Mouse (Mus musculus) hindbrain, embryonic 12.5 days (tissue): ENCODE data around the gene Pdk1. TPM values are rescaled to one million over a fixed set of nuclear protein-coding genes. Genes with fewer than 3 reads are reported as not detected.

ENCODE experiments used
- ATAC-seq: fragments of 200-750 bp; cut with Nextera tagmentation; 2 replicates; pipeline ENCODE4 v1.8.0; 2017; ENCODE audit warnings: moderate TSS enrichment; ENCODE audit not compliant: low FRiP score
- H3K27ac ChIP-seq: fragments of 300-500 bp; sonication (generic); 2 replicates; pipeline ENCODE4 v1.5.1; 2016; ENCODE audit warnings: mild to moderate bottlenecking
- H3K27me3 ChIP-seq: fragments of 300-500 bp; sonication (generic); 2 replicates; pipeline ENCODE4 v1.6.1; 2016; ENCODE audit warnings: mild to moderate bottlenecking
- H3K36me3 ChIP-seq: fragments of 300-500 bp; sonication (generic); 2 replicates; pipeline ENCODE4 v1.6.1; 2016; ENCODE audit warnings: mild to moderate bottlenecking
- H3K4me1 ChIP-seq: fragments of 300-500 bp; sonication (generic); 2 replicates; pipeline ENCODE4 v1.6.1; 2016
- H3K4me2 ChIP-seq: fragments of 300-500 bp; sonication (generic); replicated peaks from 2 replicates; pipeline ENCODE4 v1.6.1; 2016; ENCODE audit warnings: mild to moderate bottlenecking
- H3K4me3 ChIP-seq: fragments of 300-500 bp; sonication (generic); 2 replicates; pipeline ENCODE4 v1.5.1; 2016; ENCODE audit warnings: mild to moderate bottlenecking
- H3K9ac ChIP-seq: fragments of 300-500 bp; sonication (generic); 2 replicates; pipeline ENCODE4 v1.6.1; 2016; ENCODE audit warnings: mild to moderate bottlenecking, moderate library complexity
- H3K9me3 ChIP-seq: fragments of 300-500 bp; sonication (generic); replicated peaks from 2 replicates; pipeline ENCODE4 v1.6.1; 2016; ENCODE audit warnings: mild to moderate bottlenecking
- WGBS: fragments of 180-500 bp; shearing (Covaris S2); methylation state at CpG from one replicate; pipeline ENCODE4 v1.1.7; 2016; 5-methylcytosine and 5-hydroxymethylcytosine counted together
- polyA plus RNA-seq: library from polyadenylated mRNA; unstranded; fragments of >200 nt; fragmentation: Nextera tagmentation; extraction: Ambion mirVana; gene quantifications from 2 replicates; pipeline ENCODE4 v1.2.1, GENCODE M21; 2016

Pdk1 gene
- polyA plus RNA-seq, 1 experiment from 2014 or later = 28.9 TPM

- Histone ChIP-seq H3K9ac (no peak overlapping the region), H3K36me3 (no peaks in the 10 kb centered on the region), H3K27me3 (no peaks in the 10 kb centered on the region), H3K4me2 (no peak overlapping the region), H3K4me3 (no peak overlapping the region), H3K27ac (no peak overlapping the region), H3K9me3 (no peaks in the 10 kb centered on the region), H3K4me1 (no peaks in the 10 kb centered on the region)
- ATAC-seq = no peak
- 65% methylated on average over 5 of the region's 5 CpGs for WGBS
Observed at GRCm38 (mm10) chr2:71855076-71855475, 17.9 kb upstream of the Pdk1 start.

- H3K27ac ChIP-seq = no peak overlapping the region
- no peak for ATAC-seq
- no peak overlapping the region for H3K4me2 ChIP-seq
- H3K27me3 ChIP-seq = no peaks in the 10 kb centered on the region
- H3K9me3 ChIP-seq = no peaks in the 10 kb centered on the region
- H3K4me3 ChIP-seq = no peak overlapping the region
- H3K9ac ChIP-seq = no peak overlapping the region
- no peaks in the 10 kb centered on the region for H3K4me1 ChIP-seq
- WGBS = 89% methylated on average over 5 of the region's 5 CpGs
- no peaks in the 10 kb centered on the region for H3K36me3 ChIP-seq
Observed at GRCm38 (mm10) chr2:71863531-71864173, 9.4 kb upstream of the Pdk1 start.

- no peaks in the 10 kb centered on the region for H3K4me1 ChIP-seq
- WGBS = 81% methylated on average over 3 of the region's 3 CpGs
- H3K9me3 ChIP-seq = no peaks in the 10 kb centered on the region
Observed at GRCm38 (mm10) chr2:71865022-71865421, 8.0 kb upstream of the Pdk1 start.

GRCm38 (mm10) chr2:71865935-71866334, 7.1 kb upstream of the Pdk1 start:
- Histone ChIP-seq H3K9ac (no peak overlapping the region), H3K36me3 (no peaks in the 10 kb centered on the region), H3K4me1 (no peaks in the 10 kb centered on the region), H3K27me3 (no peaks in the 10 kb centered on the region), H3K9me3 (no peaks in the 10 kb centered on the region), H3K27ac (no peak overlapping the region), H3K4me3 (no peak overlapping the region), H3K4me2 (no peak overlapping the region)
- 67% methylated on average over 3 of the region's 3 CpGs for WGBS
- ATAC-seq = no peak

More at GRCm38 (mm10) chr2:71865022-71865421, 8.0 kb upstream of the Pdk1 start:
- Histone ChIP-seq H3K4me2 (no peak overlapping the region), H3K36me3 (no peaks in the 10 kb centered on the region), H3K27me3 (no peaks in the 10 kb centered on the region), H3K9ac (no peak overlapping the region), H3K4me3 (no peak overlapping the region), H3K27ac (no peak overlapping the region)
- no peak for ATAC-seq

GRCm38 (mm10) chr2:71866565-71866964, 6.5 kb upstream of the Pdk1 start:
- no peak for ATAC-seq
- H3K4me3 ChIP-seq = no peak overlapping the region
- WGBS = 61% methylated on average over 1 of the region's 1 CpGs
- H3K27me3 ChIP-seq = no peaks in the 10 kb centered on the region
- H3K27ac ChIP-seq = no peak overlapping the region
- no peak overlapping the region for H3K9ac ChIP-seq
- no peaks in the 10 kb centered on the region for H3K36me3 ChIP-seq
- no peak overlapping the region for H3K4me2 ChIP-seq
- no peaks in the 10 kb centered on the region for H3K4me1 ChIP-seq
- no peaks in the 10 kb centered on the region for H3K9me3 ChIP-seq

GRCm38 (mm10) chr2:71867019-71867418, 6.0 kb upstream of the Pdk1 start:
- no peak for ATAC-seq
- Histone ChIP-seq H3K36me3 (no peaks in the 10 kb centered on the region), H3K4me2 (no peak overlapping the region), H3K4me3 (no peak overlapping the region), H3K4me1 (no peaks in the 10 kb centered on the region), H3K27me3 (no peaks in the 10 kb centered on the region), H3K9me3 (no peaks in the 10 kb centered on the region), H3K27ac (no peak overlapping the region), H3K9ac (no peak overlapping the region)
- WGBS = 84% methylated on average over 3 of the region's 3 CpGs

- Histone ChIP-seq H3K27ac (no peak overlapping the region), H3K36me3 (no peaks in the 10 kb centered on the region), H3K27me3 (no peaks in the 10 kb centered on the region), H3K4me3 (no peak overlapping the region), H3K9ac (no peak overlapping the region), H3K9me3 (no peaks in the 10 kb centered on the region), H3K4me1 (no peaks in the 10 kb centered on the region), H3K4me2 (no peak overlapping the region)
- 16% methylated on average over 5 of the region's 5 CpGs for WGBS
- ATAC-seq = no peak
Observed at GRCm38 (mm10) chr2:71867480-71867879, 5.5 kb upstream of the Pdk1 start.

- no peak for ATAC-seq
- Histone ChIP-seq H3K36me3 (no peaks in the 10 kb centered on the region), H3K27ac (no peak overlapping the region)
Observed at GRCm38 (mm10) chr2:71868256-71868655, 4.8 kb upstream of the Pdk1 start.

GRCm38 (mm10) chr2:71872141-71872540, 883 bp upstream of the Pdk1 start:
- no peak for ATAC-seq
- WGBS = 84% methylated on average over 10 of the region's 10 CpGs
- peak overlapping the region; percentile 82; the same call in 1 of the 2 replicates for H3K4me2 ChIP-seq

More at GRCm38 (mm10) chr2:71868256-71868655, 4.8 kb upstream of the Pdk1 start:
- 92% methylated on average over 1 of the region's 1 CpGs for WGBS
- H3K9me3 ChIP-seq = no peaks in the 10 kb centered on the region
- no peaks in the 10 kb centered on the region for H3K27me3 ChIP-seq
- H3K4me1 ChIP-seq = no peaks in the 10 kb centered on the region
- H3K4me3 ChIP-seq = no peak overlapping the region
- H3K4me2 ChIP-seq = no peak overlapping the region
- no peak overlapping the region for H3K9ac ChIP-seq

GRCm38 (mm10) chr2:71873474-71874322, 674 bp downstream of the Pdk1 start:
- H3K9ac ChIP-seq = peak overlapping the region; percentile 79
- 4% methylated on average over 50 of the region's 51 CpGs for WGBS
- peak overlapping the region; percentile 78 for H3K27ac ChIP-seq
- peak overlapping the region; percentile 87 for H3K4me3 ChIP-seq
- H3K4me1 ChIP-seq = 0 out of 2 replicates have a peak, but pooled peaks cover 7% of the 10 kb centered on the region
- peaks cover 4% of the 10 kb centered on the region; the same call in 1 of the 2 replicates for H3K27me3 ChIP-seq
- ATAC-seq = peak; percentile 66
- H3K4me2 ChIP-seq = peak overlapping the region; percentile 82
- H3K36me3 ChIP-seq = no peaks in the 10 kb centered on the region
- no peaks in the 10 kb centered on the region for H3K9me3 ChIP-seq

More at GRCm38 (mm10) chr2:71872141-71872540, 883 bp upstream of the Pdk1 start:
- H3K4me1 ChIP-seq = 0 out of 2 replicates have a peak, but pooled peaks cover 7% of the 10 kb centered on the region
- H3K4me3 ChIP-seq = peak overlapping the region; percentile 87; the same call in 1 of the 2 replicates
- no peak overlapping the region for H3K9ac ChIP-seq
- peaks cover 4% of the 10 kb centered on the region; the same call in 1 of the 2 replicates for H3K27me3 ChIP-seq
- no peaks in the 10 kb centered on the region for H3K36me3 ChIP-seq
- no peak overlapping the region for H3K27ac ChIP-seq
- no peaks in the 10 kb centered on the region for H3K9me3 ChIP-seq

GRCm38 (mm10) chr2:71874422-71874821, 1.4 kb downstream of the Pdk1 start:
- no peaks in the 10 kb centered on the region for H3K9me3 ChIP-seq
- H3K36me3 ChIP-seq = no peaks in the 10 kb centered on the region
- H3K27ac ChIP-seq = no peak overlapping the region
- no peak for ATAC-seq
- no peak overlapping the region for H3K4me3 ChIP-seq
- 0 out of 2 replicates have a peak, but pooled peaks cover 7% of the 10 kb centered on the region for H3K4me1 ChIP-seq
- no peak overlapping the region for H3K9ac ChIP-seq
- peak overlapping the region; percentile 82; the same call in 1 of the 2 replicates for H3K4me2 ChIP-seq
- peaks cover 4% of the 10 kb centered on the region; the same call in 1 of the 2 replicates for H3K27me3 ChIP-seq
- WGBS = 76% methylated on average over 2 of the region's 2 CpGs

GRCm38 (mm10) chr2:71874836-71875235, 1.8 kb downstream of the Pdk1 start:
- Histone ChIP-seq H3K27ac (no peak overlapping the region), H3K27me3 (peaks cover 4% of the 10 kb centered on the region; the same call in 1 of the 2 replicates), H3K4me1 (0 out of 2 replicates have a peak, but pooled peaks cover 7% of the 10 kb centered on the region), H3K4me2 (no peak overlapping the region), H3K4me3 (no peak overlapping the region), H3K9ac (no peak overlapping the region), H3K9me3 (no peaks in the 10 kb centered on the region), H3K36me3 (no peaks in the 10 kb centered on the region)
- WGBS = 48% methylated on average over 2 of the region's 2 CpGs
- ATAC-seq = no peak
